Mouse (Mus musculus): ENCODE data around the gene Tktl2. TPM values are rescaled to one million over a fixed set of nuclear protein-coding genes. Genes with fewer than 3 reads are reported as not detected.

Tktl2 gene
- total RNA-seq (2012; rRNA removed) (not detected in 2 replicates), polyA plus RNA-seq (2012; ENCODE audit: insufficient read depth in 1 of 2, insufficient read length in 2 of 2, low read depth in 1 of 2, low replicate concordance in 2 of 2, missing spikeins in 1 of 2) (not detected)

GRCm38 (mm10) chr8:66511537-66511936 lies at the start of gene Tktl2:
Gene Tktl2 (plus strand): TSS chr8:66511756.
- Histone ChIP-seq H3K27me3 (ENCODE audit: control insufficient read depth in 1 of 2, insufficient read depth in 2 of 2, low read length in 2 of 2) (peaks cover 2% of the 10 kb centered on the region in 2 experiments; a peak in 1 of 4 replicates), H3K9me3 (replicated peaks; ENCODE audit: insufficient read depth, low read length) (no peaks in the 10 kb centered on the region), H3K9ac (ENCODE audit: control insufficient read depth, low read depth, low read length, poor library complexity, severe bottlenecking) (no peak within 1 kb of the TSS), H3K79me2 (ENCODE audit: control insufficient read depth, insufficient read depth, low read length, poor library complexity) (no peaks in the 10 kb centered on the region), H3K4me1 (ENCODE audit: control insufficient read depth in 1 of 2, insufficient read depth in 2 of 2, low read length in 2 of 2) (no peaks in the 10 kb centered on the region), H3K27ac (ENCODE audit: control insufficient read depth, low read depth, low read length) (no peak within 1 kb of the TSS), H3K36me3 (ENCODE audit: control insufficient read depth in 1 of 2, insufficient read depth in 2 of 2, low read length in 2 of 2) (no peaks in the 10 kb centered on the region), H3K4me3 (ENCODE audit: control insufficient read depth in 1 of 2, insufficient read depth in 1 of 2, low read depth in 2 of 2, low read length in 2 of 2) (no peak within 1 kb of the TSS)
- no peak for DNase-seq (ENCODE audit: low read depth, low spot score)
- no peak for TF ChIP-seq POLR2AphosphoS2 (IDR thresholded peaks at IDR 0.05; ENCODE audit: low read length)
- TF ChIP-seq NELFE (IDR thresholded peaks at IDR 0.05; ENCODE audit: low read depth, low read length) = no peak

- Histone ChIP-seq H3K27ac (ENCODE audit: control insufficient read depth, low read depth, low read length) (no peak overlapping the region), H3K9ac (ENCODE audit: control insufficient read depth, low read depth, low read length, poor library complexity, severe bottlenecking) (no peak overlapping the region), H3K9me3 (replicated peaks; ENCODE audit: insufficient read depth, low read length) (no peaks in the 10 kb centered on the region), H3K79me2 (ENCODE audit: control insufficient read depth, insufficient read depth, low read length, poor library complexity) (no peaks in the 10 kb centered on the region), H3K36me3 (ENCODE audit: control insufficient read depth in 1 of 2, insufficient read depth in 2 of 2, low read length in 2 of 2) (peaks cover 0 to 5% of the 10 kb centered on the region in 2 experiments; a peak in 2 of 4 replicates), H3K4me1 (ENCODE audit: control insufficient read depth in 1 of 2, insufficient read depth in 2 of 2, low read length in 2 of 2) (peaks cover 0 to 2% of the 10 kb centered on the region in 2 experiments; a peak in 1 of 4 replicates), H3K27me3 (ENCODE audit: control insufficient read depth in 1 of 2, insufficient read depth in 2 of 2, low read length in 2 of 2) (no peaks in the 10 kb centered on the region), H3K4me3 (ENCODE audit: control insufficient read depth in 1 of 2, insufficient read depth in 1 of 2, low read depth in 2 of 2, low read length in 2 of 2) (no peak overlapping the region)
- DNase-seq (ENCODE audit: low read depth, low spot score) = no peak
- TF ChIP-seq ZKSCAN1 (IDR thresholded peaks at IDR 0.05; ENCODE audit: low read depth, low read length) (no peak), USF1 (IDR thresholded peaks at IDR 0.05; ENCODE audit: low read depth, low read length) (no peak), RCOR1 (IDR thresholded peaks at IDR 0.05; ENCODE audit: low read depth, low read length) (no peak), POLR2A (IDR thresholded peaks at IDR 0.05; ENCODE audit: control insufficient read depth in 1 of 2, insufficient read depth in 1 of 2, low read depth in 1 of 2, low read length in 2 of 2, poor library complexity in 1 of 2) (no peak), MAX (IDR thresholded peaks at IDR 0.05; ENCODE audit: low read length) (no peak), EP300 (IDR thresholded peaks at IDR 0.05; ENCODE audit: low read depth in 1 of 2, low read length in 2 of 2) (peak in 1 of 2 experiments; percentile 47; a peak in 3 of 4 replicates), CTCF (IDR thresholded peaks at IDR 0.05 in 2 of 3, conservative IDR thresholded peaks at IDR 0.05 in 1 of 3; ENCODE audit: control insufficient read depth in 1 of 3, insufficient read depth in 1 of 3, low read depth in 2 of 3, low read length in 3 of 3, poor library complexity in 1 of 3, severe bottlenecking in 1 of 3) (no peak), GATA1 (IDR thresholded peaks at IDR 0.05; ENCODE audit: low read depth, low read length) (peak; percentile 42; the same call in 1 of the 2 replicates), GABPA (IDR thresholded peaks at IDR 0.05; ENCODE audit: low read depth, low read length) (no peak), SMC3 (IDR thresholded peaks at IDR 0.05; ENCODE audit: low read depth, low read length) (no peak), TCF12 (IDR thresholded peaks at IDR 0.05; ENCODE audit: low read depth, low read length) (no peak), MXI1 (IDR thresholded peaks at IDR 0.05; ENCODE audit: low read depth, low read length) (no peak), ETS1 (IDR thresholded peaks at IDR 0.05; ENCODE audit: low read depth, low read length) (peak; percentile 91), USF2 (IDR thresholded peaks at IDR 0.05; ENCODE audit: borderline replicate concordance in 1 of 2, insufficient read depth in 1 of 2, low read depth in 1 of 2, low read length in 2 of 2) (no peak), MAFK (IDR thresholded peaks at IDR 0.05; ENCODE audit: borderline replicate concordance, low read depth, low read length) (no peak), MYC (IDR thresholded peaks at IDR 0.05; ENCODE audit: low read depth, low read length) (no peak), JUND (IDR thresholded peaks at IDR 0.05; ENCODE audit: low read depth, low read length) (no peak), CHD2 (IDR thresholded peaks at IDR 0.05; ENCODE audit: low read length) (no peak), POLR2AphosphoS5 (IDR thresholded peaks at IDR 0.05; ENCODE audit: borderline replicate concordance, low read depth, low read length) (no peak), SIN3A (IDR thresholded peaks at IDR 0.05; ENCODE audit: low read length) (peak; percentile 40; the same call in 1 of the 2 replicates), BHLHE40 (IDR thresholded peaks at IDR 0.05; ENCODE audit: borderline replicate concordance, low read depth, low read length) (no peak), ELF1 (IDR thresholded peaks at IDR 0.05; ENCODE audit: low read depth, low read length) (no peak), UBTF (IDR thresholded peaks at IDR 0.05; ENCODE audit: borderline replicate concordance, insufficient read depth, low read depth, low read length) (no peak), KAT2A (conservative IDR thresholded peaks at IDR 0.05; ENCODE audit: low read depth, low read length) (no peak), ZNF384 (IDR thresholded peaks at IDR 0.05; ENCODE audit: low read depth, low read length) (no peak), E2F4 (IDR thresholded peaks at IDR 0.05; ENCODE audit: borderline replicate concordance, low read depth, low read length) (no peak)
These were observed 41.7 kb upstream of the Tktl2 start for GRCm38 (mm10) chr8:66469821-66470220.
